Mouse (Mus musculus) hindbrain, embryonic 15.5 days (tissue): ENCODE results near the gene Atxn1. TPM values are rescaled to one million over a fixed set of nuclear protein-coding genes. Genes with fewer than 3 reads are reported as not detected.

Experiments used
- ATAC-seq: fragments of 200-750 bp; cut with Nextera tagmentation; 2 replicates; pipeline ENCODE4 v1.8.0; 2017; ENCODE audit warnings: low read depth, moderate number of reproducible peaks, moderate TSS enrichment; ENCODE audit not compliant: low FRiP score
- H3K27ac ChIP-seq: fragments of 300-500 bp; sonication (generic); replicated peaks from 2 replicates; pipeline ENCODE4 v1.5.1; 2015; ENCODE audit warnings: mild to moderate bottlenecking, inconsistent platforms
- H3K27me3 ChIP-seq: fragments of 300-500 bp; sonication (generic); 2 replicates; pipeline ENCODE4 v1.6.1; 2015; ENCODE audit warnings: control low read depth, inconsistent platforms
- H3K36me3 ChIP-seq: fragments of 300-500 bp; sonication (generic); 2 replicates; pipeline ENCODE4 v1.6.1; 2015; ENCODE audit warnings: control low read depth, inconsistent platforms
- H3K4me1 ChIP-seq: fragments of 300-500 bp; sonication (generic); replicated peaks from 2 replicates; pipeline ENCODE4 v1.6.1; 2015; ENCODE audit warnings: control low read depth, inconsistent platforms
- H3K4me2 ChIP-seq: fragments of 300-500 bp; sonication (generic); 2 replicates; pipeline ENCODE4 v1.6.1; 2015; ENCODE audit warnings: moderate library complexity, mild to moderate bottlenecking, inconsistent platforms
- H3K4me3 ChIP-seq: fragments of 300-500 bp; sonication (generic); 2 replicates; pipeline ENCODE4 v1.5.1; 2015; ENCODE audit warnings: mild to moderate bottlenecking, inconsistent platforms
- H3K9ac ChIP-seq: fragments of 300-500 bp; sonication (generic); 2 replicates; pipeline ENCODE4 v1.6.1; 2015; ENCODE audit warnings: inconsistent platforms
- H3K9me3 ChIP-seq: fragments of 300-500 bp; sonication (generic); 2 replicates; pipeline ENCODE4 v1.6.1; 2016; ENCODE audit warnings: control low read depth, inconsistent platforms
- WGBS: fragments of 180-500 bp; shearing (Covaris S2); methylation state at CpG from one replicate; pipeline ENCODE4 v1.1.7; 2015; 5-methylcytosine and 5-hydroxymethylcytosine counted together
- polyA plus RNA-seq: library from polyadenylated mRNA; unstranded; fragments of >200 nt; fragmentation: Nextera tagmentation; extraction: Ambion mirVana; gene quantifications from 2 replicates; pipeline ENCODE4 v1.2.1, GENCODE M21; 2015

Atxn1 gene
- polyA plus RNA-seq, 1 experiment from 2014 or later, result 8.1 TPM

DNA sequence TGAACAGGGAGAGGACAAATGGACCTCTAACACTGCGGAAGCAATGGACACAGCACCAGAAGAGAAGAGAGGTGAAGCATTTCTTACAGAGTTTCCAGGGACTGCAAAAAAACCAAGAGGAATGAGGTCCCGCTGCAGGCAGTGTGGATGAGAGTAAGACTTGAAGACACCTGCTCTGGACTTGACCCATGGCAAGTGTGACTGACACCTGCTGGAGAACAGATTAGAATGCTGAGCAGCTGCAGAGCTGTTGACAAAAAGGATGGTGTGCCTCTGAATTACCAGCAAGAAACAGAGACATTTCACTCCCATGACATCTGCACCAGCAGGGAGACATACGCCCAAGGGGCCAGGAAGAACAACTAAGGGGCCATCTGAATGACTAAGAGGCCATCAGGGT is 196.6 kb downstream of the Atxn1 start:
- WGBS, result 76% methylated on average over 3 of the region's 3 CpGs
- H3K4me1 ChIP-seq, result no peaks in the 10 kb centered on the region; the same call in none of the 2 replicates

DNA sequence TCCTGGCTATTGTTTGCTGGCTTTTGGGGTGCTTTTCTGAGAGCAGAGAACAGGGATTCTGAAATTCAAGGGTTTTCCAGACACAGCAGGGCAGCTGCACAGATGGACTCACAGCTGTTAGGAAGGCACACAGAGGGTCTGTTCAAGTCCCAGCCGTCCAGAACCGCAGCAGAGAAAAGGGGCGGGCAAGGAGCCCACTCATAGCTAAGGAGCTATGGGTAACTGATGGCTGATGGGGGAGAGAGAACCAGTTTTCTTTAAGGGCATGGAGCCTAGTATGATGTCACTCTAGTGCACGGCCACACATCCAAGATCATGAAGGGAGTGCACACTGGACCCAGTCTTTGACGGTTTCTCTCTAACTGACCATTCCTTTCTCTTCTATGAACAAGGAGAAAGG is 200.5 kb downstream of the Atxn1 start:
- no peak overlapping the region for H3K27ac ChIP-seq
- no peaks in the 10 kb centered on the region for H3K4me1 ChIP-seq
- WGBS, result 74% methylated on average over 5 of the region's 5 CpGs
- H3K4me3 ChIP-seq, result no peak overlapping the region
- no peak overlapping the region for H3K4me2 ChIP-seq
- ATAC-seq, result no peak
- H3K9ac ChIP-seq, result no peak overlapping the region
- no peaks in the 10 kb centered on the region for H3K9me3 ChIP-seq
- no peaks in the 10 kb centered on the region for H3K27me3 ChIP-seq
- H3K36me3 ChIP-seq, result no peaks in the 10 kb centered on the region

More for the DNA sequence above, 196.6 kb downstream of the Atxn1 start:
- H3K27me3 ChIP-seq, result no peaks in the 10 kb centered on the region
- no peak overlapping the region for H3K9ac ChIP-seq
- no peak for ATAC-seq
- no peak overlapping the region for H3K4me3 ChIP-seq
- no peak overlapping the region for H3K27ac ChIP-seq
- no peaks in the 10 kb centered on the region for H3K36me3 ChIP-seq
- no peak overlapping the region for H3K4me2 ChIP-seq
- H3K9me3 ChIP-seq, result no peaks in the 10 kb centered on the region

DNA sequence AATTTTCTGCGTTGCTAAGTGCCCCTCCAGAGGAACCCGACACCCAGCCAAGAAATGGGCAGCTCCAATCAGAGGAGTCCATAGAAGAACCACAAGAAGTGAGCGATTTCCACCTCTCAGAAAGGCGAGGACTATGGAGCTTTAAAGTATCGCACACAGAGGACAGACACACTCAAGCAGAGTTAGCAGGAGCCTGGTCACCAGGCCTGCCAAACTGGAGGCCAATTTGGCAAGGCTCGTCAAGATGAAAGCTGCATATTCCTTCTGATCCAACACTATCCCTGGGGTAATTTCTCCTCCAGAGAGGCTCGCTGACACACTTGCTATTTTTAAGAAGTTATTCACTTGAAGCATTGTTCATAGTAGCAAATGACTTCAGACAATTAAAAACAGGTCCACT is 202.5 kb downstream of the Atxn1 start:
- ATAC-seq, result no peak
- Histone ChIP-seq H3K36me3 (no peaks in the 10 kb centered on the region), H3K9ac (no peak overlapping the region), H3K27me3 (no peaks in the 10 kb centered on the region), H3K4me1 (no peaks in the 10 kb centered on the region), H3K27ac (no peak overlapping the region), H3K4me3 (no peak overlapping the region), H3K9me3 (no peaks in the 10 kb centered on the region), H3K4me2 (no peak overlapping the region)
- WGBS, result 73% methylated on average over 7 of the region's 7 CpGs

DNA sequence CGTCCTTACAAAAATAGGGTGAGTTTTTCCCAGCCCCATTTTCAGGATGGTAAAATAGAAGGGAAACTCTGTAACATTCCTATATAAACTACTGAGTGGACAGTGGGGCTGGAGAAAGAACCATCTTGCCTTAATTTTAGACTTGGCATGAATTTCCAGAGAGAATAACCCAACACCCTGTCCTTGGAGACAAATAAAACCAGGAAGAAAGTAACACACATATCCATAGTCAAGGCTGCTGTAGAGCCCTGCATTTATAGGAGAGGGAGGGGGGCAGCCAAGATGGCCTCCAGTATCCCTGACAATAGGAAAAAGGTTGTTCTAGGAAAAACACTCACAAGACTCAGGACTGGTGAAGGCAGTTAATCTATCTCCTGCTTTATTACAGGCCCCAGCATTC is 210.3 kb downstream of the Atxn1 start:
- no peak overlapping the region for H3K27ac ChIP-seq
- no peaks in the 10 kb centered on the region for H3K9me3 ChIP-seq
- no peaks in the 10 kb centered on the region for H3K27me3 ChIP-seq
- no peak overlapping the region for H3K4me3 ChIP-seq
- H3K4me2 ChIP-seq, result no peak overlapping the region
- no peaks in the 10 kb centered on the region for H3K36me3 ChIP-seq
- 91% methylated on average over 1 of the region's 1 CpGs for WGBS
- ATAC-seq, result no peak
- H3K4me1 ChIP-seq, result peaks cover 12% of the 10 kb centered on the region; the same call in 1 of the 2 replicates
- H3K9ac ChIP-seq, result no peak overlapping the region

DNA sequence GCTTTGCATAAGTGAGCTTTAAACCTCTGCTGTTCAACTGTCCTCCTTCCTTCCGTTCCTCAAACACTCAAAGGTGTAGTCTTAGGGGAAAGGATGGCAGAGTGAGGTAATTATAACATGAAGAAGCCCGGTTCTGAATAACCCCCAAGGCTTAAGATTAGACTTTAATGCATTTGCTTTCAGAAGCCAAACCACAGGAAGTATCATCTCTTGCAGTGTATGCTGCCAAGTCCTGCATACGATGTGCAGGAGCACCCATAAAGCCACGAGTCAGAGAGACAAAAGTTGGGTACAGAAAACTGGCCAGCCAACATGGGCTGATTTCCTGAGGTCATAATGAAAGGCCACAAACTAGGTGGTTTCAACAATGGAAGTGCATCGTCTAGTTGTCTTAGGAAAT is 212.3 kb downstream of the Atxn1 start:
- Histone ChIP-seq H3K4me3 (no peak overlapping the region), H3K4me1 (peaks cover 13% of the 10 kb centered on the region; the same call in 1 of the 2 replicates), H3K36me3 (no peaks in the 10 kb centered on the region), H3K4me2 (no peak overlapping the region), H3K9ac (no peak overlapping the region), H3K27me3 (no peaks in the 10 kb centered on the region), H3K27ac (no peak overlapping the region), H3K9me3 (no peaks in the 10 kb centered on the region)
- ATAC-seq, result no peak
- WGBS, result 75% methylated on average over 5 of the region's 5 CpGs

DNA sequence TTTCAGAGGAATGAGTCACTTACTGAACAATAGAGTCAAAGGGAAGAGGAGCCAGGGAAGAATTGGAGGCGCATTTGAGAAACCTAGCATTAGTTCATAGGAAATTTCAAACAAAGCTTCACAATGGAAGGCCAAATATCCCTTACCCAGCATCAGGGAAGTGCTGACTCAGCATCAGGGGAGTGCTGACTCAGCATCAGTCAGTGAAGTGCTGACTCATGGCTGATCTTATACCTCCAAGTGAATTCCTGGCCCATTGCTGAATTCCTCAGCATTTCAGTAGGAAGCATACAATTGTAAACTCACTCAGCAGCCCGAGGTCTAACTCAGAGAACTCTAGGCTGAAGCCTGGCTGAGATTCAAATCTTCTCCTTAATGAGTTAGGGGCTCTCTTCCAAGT is 213.6 kb downstream of the Atxn1 start:
- H3K4me2 ChIP-seq, result no peak overlapping the region
- H3K9ac ChIP-seq, result no peak overlapping the region
- no peaks in the 10 kb centered on the region for H3K27me3 ChIP-seq
- peaks cover 17% of the 10 kb centered on the region for H3K4me1 ChIP-seq
- no peak for ATAC-seq
- 56% methylated on average over 2 of the region's 2 CpGs for whole genome bisulfite sequencing
- no peaks in the 10 kb centered on the region for H3K9me3 ChIP-seq
- H3K4me3 ChIP-seq, result no peak overlapping the region
- no peaks in the 10 kb centered on the region for H3K36me3 ChIP-seq
- H3K27ac ChIP-seq, result no peak overlapping the region

DNA sequence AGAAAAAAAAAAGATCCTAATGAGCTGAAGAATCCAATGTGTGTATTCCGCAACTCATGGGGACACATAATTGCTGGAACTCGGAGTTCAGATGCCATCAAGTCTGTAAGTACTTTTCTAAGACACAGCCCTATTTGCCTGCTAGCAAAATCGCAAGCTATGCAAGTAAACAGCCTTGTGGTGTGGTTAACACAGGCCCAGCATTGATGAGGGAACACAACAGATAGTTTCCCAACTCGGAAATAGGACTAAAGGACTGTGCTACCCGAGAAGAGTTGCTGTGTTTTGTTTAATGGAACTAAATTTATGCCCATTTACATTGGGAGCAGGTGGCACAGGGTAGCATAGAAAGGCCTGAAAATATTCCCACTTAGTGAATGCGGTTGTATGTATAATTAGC is 214.2 kb downstream of the Atxn1 start:
- Histone ChIP-seq H3K9me3 (no peaks in the 10 kb centered on the region), H3K36me3 (no peaks in the 10 kb centered on the region), H3K27ac (no peak overlapping the region), H3K4me3 (no peak overlapping the region), H3K4me1 (peaks cover 23% of the 10 kb centered on the region), H3K9ac (no peak overlapping the region), H3K27me3 (no peaks in the 10 kb centered on the region), H3K4me2 (no peak overlapping the region)
- ATAC-seq, result no peak
- 55% methylated on average over 6 of the region's 6 CpGs for WGBS

DNA sequence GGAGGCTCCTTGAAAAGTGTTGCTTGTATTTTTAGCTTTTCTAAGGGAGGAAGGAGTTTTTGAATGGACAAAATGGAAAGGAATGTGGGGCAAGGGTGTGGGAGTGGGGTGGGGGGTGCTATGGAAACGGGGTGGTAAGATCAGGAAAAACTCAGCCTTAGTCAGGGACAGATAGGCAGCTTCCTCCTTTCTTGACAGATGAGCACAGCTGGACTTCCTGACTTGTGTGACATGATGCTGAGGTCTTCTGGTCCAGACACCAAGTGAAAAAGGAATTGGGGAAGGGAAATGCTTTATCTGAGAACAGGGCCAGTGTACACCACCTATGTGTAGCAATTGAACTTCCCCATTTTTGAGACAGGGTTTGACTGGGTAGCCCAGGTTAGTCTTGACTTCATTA is 214.9 kb downstream of the Atxn1 start:
- H3K4me1 ChIP-seq, result peaks cover 25% of the 10 kb centered on the region
- H3K4me3 ChIP-seq, result no peak overlapping the region
- WGBS, result 62% methylated on average over 1 of the region's 1 CpGs
- H3K4me2 ChIP-seq, result no peak overlapping the region
- H3K27ac ChIP-seq, result no peak overlapping the region
- no peaks in the 10 kb centered on the region for H3K27me3 ChIP-seq
- no peak for ATAC-seq
- H3K36me3 ChIP-seq, result no peaks in the 10 kb centered on the region
- no peak overlapping the region for H3K9ac ChIP-seq
- no peaks in the 10 kb centered on the region for H3K9me3 ChIP-seq

DNA sequence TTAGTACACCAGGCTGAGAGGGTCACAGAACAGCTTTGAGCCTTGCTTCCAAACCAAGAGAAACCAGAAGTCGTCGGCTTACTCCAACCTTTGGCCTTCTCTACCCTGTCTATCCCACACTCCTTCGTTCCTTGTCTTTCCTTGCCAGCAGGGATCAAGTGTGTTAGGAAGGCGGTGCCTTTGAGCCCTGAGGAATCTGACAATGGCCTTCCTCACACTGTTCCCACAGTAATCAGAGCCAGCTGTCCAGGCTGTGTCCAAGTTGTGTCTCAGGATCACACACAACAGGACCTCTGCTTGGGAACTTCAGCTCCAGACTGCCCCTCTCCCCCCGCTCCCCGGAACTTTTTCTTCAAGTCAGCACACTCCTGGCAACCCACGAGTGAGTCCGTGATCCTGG is 215.6 kb downstream of the Atxn1 start:
- H3K4me1 ChIP-seq, result peaks cover 25% of the 10 kb centered on the region
- no peak overlapping the region for H3K27ac ChIP-seq
- H3K36me3 ChIP-seq, result no peaks in the 10 kb centered on the region
- no peak overlapping the region for H3K4me2 ChIP-seq
- no peak for ATAC-seq
- no peak overlapping the region for H3K4me3 ChIP-seq
- H3K27me3 ChIP-seq, result no peaks in the 10 kb centered on the region
- no peak overlapping the region for H3K9ac ChIP-seq
- H3K9me3 ChIP-seq, result no peaks in the 10 kb centered on the region
- 71% methylated on average over 8 of the region's 8 CpGs for WGBS

DNA sequence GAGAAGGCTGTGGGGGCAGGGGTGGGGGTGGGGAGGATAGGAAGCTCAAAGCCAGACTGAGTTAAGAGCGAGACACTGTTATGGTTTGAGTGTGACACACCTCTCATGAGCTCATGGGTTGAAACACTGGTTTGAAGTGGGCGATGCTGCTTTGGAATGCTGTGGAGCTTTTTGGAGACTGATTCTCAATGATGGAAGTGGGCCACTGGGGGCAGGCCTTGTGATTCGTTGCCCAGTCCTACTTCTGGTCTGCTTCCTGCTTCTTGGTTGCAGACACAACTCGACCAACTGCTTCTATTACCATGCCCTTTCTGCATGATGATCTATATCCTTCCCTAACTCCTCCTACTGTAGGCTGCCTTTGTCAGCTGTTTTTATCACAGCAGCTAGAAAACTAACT is 216.1 kb downstream of the Atxn1 start:
- Histone ChIP-seq H3K36me3 (no peaks in the 10 kb centered on the region), H3K4me1 (peaks cover 28% of the 10 kb centered on the region), H3K9ac (no peak overlapping the region), H3K27me3 (no peaks in the 10 kb centered on the region), H3K4me3 (no peak overlapping the region), H3K27ac (no peak overlapping the region), H3K4me2 (no peak overlapping the region), H3K9me3 (no peaks in the 10 kb centered on the region)
- ATAC-seq, result no peak
- WGBS, result 74% methylated on average over 4 of the region's 4 CpGs

DNA sequence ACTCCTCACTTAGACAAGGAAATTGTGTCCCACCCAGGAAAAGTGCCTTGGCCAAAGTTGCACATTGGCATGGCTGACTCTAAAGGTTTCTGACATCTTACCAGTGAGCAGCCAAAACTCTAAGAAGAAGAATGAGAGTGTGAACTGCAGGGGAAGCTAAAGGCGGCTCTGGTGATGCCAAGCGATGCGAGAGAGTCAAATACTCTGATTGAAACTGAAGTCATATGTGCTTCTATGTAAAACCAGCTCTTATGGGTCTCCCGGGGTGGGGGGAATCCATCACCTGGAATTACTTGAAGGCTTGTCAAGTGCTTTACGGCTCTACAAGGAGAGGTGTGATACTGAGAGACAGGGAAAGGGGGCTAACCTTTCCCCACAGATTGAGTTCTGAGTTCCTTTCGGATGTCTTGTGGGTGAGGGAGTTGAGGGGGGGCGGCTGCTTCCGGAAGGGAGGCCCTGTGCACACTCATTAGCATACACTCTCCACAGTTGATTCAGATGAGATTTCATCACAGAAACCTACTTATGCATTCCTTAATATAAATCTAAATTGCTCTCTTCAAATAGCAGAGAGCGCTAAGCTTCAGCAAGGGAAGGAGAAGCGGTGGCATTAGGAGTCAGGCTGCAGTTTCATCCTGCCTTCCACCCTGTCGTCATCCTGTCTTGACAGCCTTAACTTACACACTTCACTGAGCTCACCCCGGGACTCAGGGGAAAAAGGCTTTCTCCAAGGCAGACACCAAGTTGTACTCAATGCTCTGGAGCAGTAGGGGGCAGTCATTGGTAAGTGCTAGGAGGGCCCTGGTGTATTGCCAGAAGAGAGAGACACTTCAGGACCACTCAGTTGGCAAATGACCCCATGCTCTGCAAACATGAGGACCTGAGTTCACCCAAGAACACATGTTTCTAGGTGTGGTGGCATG is 218.7 kb downstream of the Atxn1 start:
- no peak overlapping the region for H3K4me3 ChIP-seq
- H3K4me2 ChIP-seq, result no peak overlapping the region
- no peak overlapping the region for H3K9ac ChIP-seq
- H3K9me3 ChIP-seq, result no peaks in the 10 kb centered on the region
- ATAC-seq, result peak; percentile 37; the same call in 1 of the 2 replicates
- no peaks in the 10 kb centered on the region for H3K36me3 ChIP-seq
- no peaks in the 10 kb centered on the region for H3K27me3 ChIP-seq
- H3K4me1 ChIP-seq, result peaks cover 24% of the 10 kb centered on the region
- 57% methylated on average over 12 of the region's 12 CpGs for WGBS
- H3K27ac ChIP-seq, result no peak overlapping the region

DNA sequence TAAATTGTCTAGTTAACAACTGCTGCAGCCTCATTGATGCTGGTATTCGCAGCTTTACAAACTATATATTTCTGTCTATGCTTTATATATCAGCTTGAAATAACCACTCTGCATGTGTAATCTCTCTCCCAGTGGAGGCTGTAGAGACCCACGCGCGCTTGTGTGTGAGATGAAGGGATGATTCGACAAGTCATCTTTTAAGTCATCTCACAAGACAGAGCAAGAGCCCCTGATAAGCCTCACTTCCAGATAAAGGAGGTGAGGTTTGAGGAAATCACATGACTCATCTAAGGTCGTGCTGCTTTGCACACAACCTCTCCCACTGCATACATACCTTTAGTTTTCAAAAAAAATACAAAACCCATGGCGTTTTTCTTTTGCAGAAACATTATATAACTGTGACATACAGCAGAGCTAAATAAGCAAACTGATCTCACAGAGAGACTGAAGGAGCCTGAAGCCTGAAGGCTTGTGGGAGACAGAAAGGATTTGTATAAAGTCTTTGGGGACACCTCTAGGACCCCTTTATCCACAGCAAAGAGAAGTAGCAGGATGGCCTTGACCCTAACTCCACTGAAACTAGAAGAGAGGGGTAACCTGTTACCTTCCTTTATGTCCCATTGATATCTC is 219.9 kb downstream of the Atxn1 start:
- Histone ChIP-seq H3K4me2 (no peak overlapping the region), H3K4me1 (peaks cover 20% of the 10 kb centered on the region), H3K9me3 (no peaks in the 10 kb centered on the region), H3K36me3 (no peaks in the 10 kb centered on the region), H3K9ac (no peak overlapping the region), H3K4me3 (no peak overlapping the region), H3K27me3 (no peaks in the 10 kb centered on the region), H3K27ac (no peak overlapping the region)
- ATAC-seq, result no peak
- 87% methylated on average over 7 of the region's 7 CpGs for WGBS
